Mouse (Mus musculus) embryonic facial prominence, embryonic 13.5 days (tissue): Measurements from ENCODE around the gene Rps23. TPM values are rescaled to one million over a fixed set of nuclear protein-coding genes. Genes with fewer than 3 reads are reported as not detected.
A peak's percentile ranks its signal among the peaks of the same experiment; 100 is the strongest.

ENCODE experiments used
- ATAC-seq: fragments of 200-750 bp; cut with Nextera tagmentation; 2 replicates; pipeline ENCODE4 v1.8.0; 2017; ENCODE audit warnings: low read depth; ENCODE audit not compliant: insufficient number of reproducible peaks, insufficient read depth, low FRiP score, low TSS enrichment
- H3K27ac ChIP-seq: fragments of 300-500 bp; sonication (generic); 2 replicates; pipeline ENCODE4 v1.5.1; 2015; ENCODE audit warnings: moderate library complexity, mild to moderate bottlenecking, inconsistent platforms
- H3K27me3 ChIP-seq: fragments of 300-500 bp; sonication (generic); 2 replicates; pipeline ENCODE4 v1.6.1; 2015; ENCODE audit warnings: mild to moderate bottlenecking, inconsistent platforms
- H3K36me3 ChIP-seq: fragments of 300-500 bp; sonication (generic); 2 replicates; pipeline ENCODE4 v1.6.1; 2015; ENCODE audit warnings: mild to moderate bottlenecking, inconsistent platforms
- H3K4me1 ChIP-seq: fragments of 300-500 bp; sonication (generic); 2 replicates; pipeline ENCODE4 v1.6.1; 2015; ENCODE audit warnings: inconsistent platforms
- H3K4me2 ChIP-seq: fragments of 300-500 bp; sonication (generic); 2 replicates; pipeline ENCODE4 v1.6.1; 2015; ENCODE audit warnings: moderate library complexity, mild to moderate bottlenecking, inconsistent platforms
- H3K4me3 ChIP-seq: fragments of 300-500 bp; sonication (generic); 2 replicates; pipeline ENCODE4 v1.5.1; 2015; ENCODE audit warnings: mild to moderate bottlenecking, inconsistent platforms
- H3K9ac ChIP-seq: fragments of 300-500 bp; sonication (generic); 2 replicates; pipeline ENCODE4 v1.6.1; 2015; ENCODE audit warnings: mild to moderate bottlenecking, inconsistent platforms
- H3K9me3 ChIP-seq: fragments of 300-500 bp; sonication (generic); 2 replicates; pipeline ENCODE4 v1.6.1; 2016; ENCODE audit warnings: inconsistent platforms
- WGBS: fragments of 180-500 bp; shearing (Covaris S2); methylation state at CpG from one replicate; pipeline ENCODE4 v1.1.7; 2015; ENCODE audit warnings: mixed read lengths; 5-methylcytosine and 5-hydroxymethylcytosine counted together
- polyA plus RNA-seq: library from polyadenylated mRNA; unstranded; fragments of >200 nt; fragmentation: Nextera tagmentation; extraction: Ambion mirVana; gene quantifications from 2 replicates; pipeline ENCODE4 v1.2.1, GENCODE M21; 2015

Gene Rps23
- polyA plus RNA-seq, 1 experiment from 2014 or later = 302 TPM

GRCm38 (mm10) chr13:90935852-90936251 is 13.1 kb downstream of the Rps23 start:
- ATAC-seq = no peak
- H3K4me2 ChIP-seq = no peak overlapping the region
- H3K27me3 ChIP-seq = no peaks in the 10 kb centered on the region
- 84% methylated on average over 7 of the region's 7 CpGs for WGBS
- no peaks in the 10 kb centered on the region for H3K9me3 ChIP-seq
- no peaks in the 10 kb centered on the region for H3K36me3 ChIP-seq
- H3K9ac ChIP-seq = no peak overlapping the region
- H3K27ac ChIP-seq = no peak overlapping the region
- H3K4me1 ChIP-seq = 0 out of 2 replicates have a peak, but pooled peaks cover 2% of the 10 kb centered on the region
- no peak overlapping the region for H3K4me3 ChIP-seq

DNA sequence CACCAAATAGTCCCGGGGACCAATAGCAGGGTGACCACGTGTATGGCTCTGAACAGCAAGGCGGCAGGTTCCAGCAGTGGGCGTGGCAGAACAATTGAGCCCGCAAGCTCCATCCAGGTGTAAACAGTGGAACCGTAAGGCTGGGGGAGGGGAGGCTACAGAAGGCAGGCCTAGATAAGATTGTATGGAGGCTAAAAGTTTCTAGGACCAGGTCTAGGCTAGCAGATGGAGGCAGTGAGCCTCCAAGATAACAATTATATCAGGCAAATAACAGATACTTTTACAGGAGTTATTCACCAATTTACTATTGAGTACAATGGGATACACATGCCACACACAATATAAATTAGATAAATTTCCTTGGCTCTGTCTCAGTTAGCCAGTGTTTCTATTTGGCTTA is 16.4 kb downstream of the Rps23 start:
- Histone ChIP-seq H3K4me2 (no peak overlapping the region), H3K9me3 (no peaks in the 10 kb centered on the region), H3K4me3 (no peak overlapping the region), H3K36me3 (no peaks in the 10 kb centered on the region), H3K27ac (no peak overlapping the region), H3K4me1 (0 out of 2 replicates have a peak, but pooled peaks cover 2% of the 10 kb centered on the region), H3K27me3 (no peaks in the 10 kb centered on the region), H3K9ac (no peak overlapping the region)
- ATAC-seq = no peak
- 50% methylated on average over 6 of the region's 6 CpGs for WGBS

DNA sequence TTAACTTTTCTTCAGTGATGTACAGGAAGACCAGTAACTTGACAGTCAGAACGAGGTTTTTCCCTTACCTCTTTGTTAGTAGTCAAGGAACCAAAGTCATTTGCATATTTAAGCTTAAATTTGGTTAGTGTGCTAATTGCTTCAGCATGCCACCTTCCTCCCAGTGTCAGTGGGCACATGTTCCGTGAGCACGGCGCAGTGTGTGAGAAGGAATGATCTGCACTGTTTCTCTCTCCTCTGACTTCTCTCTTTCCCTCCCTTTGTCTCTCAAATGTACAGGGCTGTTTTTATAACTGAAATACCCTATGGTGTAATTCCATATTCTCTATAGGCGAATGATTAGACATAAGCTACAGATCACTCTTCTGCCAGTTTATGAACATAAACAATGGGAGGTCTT is 16.8 kb downstream of the Rps23 start:
- Histone ChIP-seq H3K27ac (no peak overlapping the region), H3K4me3 (no peak overlapping the region), H3K9me3 (no peaks in the 10 kb centered on the region), H3K4me2 (no peak overlapping the region), H3K9ac (no peak overlapping the region), H3K27me3 (no peaks in the 10 kb centered on the region), H3K4me1 (0 out of 2 replicates have a peak, but pooled peaks cover 2% of the 10 kb centered on the region), H3K36me3 (no peaks in the 10 kb centered on the region)
- no peak for ATAC-seq
- WGBS = 65% methylated on average over 5 of the region's 5 CpGs

DNA sequence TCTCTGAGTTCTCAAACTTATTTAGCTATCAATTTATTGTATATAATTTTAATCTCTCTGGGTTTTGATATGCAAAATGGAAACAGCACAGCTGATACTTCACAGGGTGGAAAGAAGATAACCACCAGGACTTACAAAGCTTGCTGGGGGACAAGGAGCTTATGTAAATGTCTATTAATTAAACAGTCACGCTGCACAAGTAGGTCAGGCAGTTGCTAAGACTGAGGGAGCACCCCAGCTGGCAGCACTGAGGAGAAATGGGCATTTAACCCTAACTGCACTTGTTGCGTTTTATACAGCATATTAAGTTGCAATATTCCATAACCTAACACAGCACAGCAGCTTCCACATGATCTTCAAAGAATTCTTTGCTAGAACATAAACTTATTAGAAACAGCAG is 36.1 kb downstream of the Rps23 start:
- no peak overlapping the region for H3K27ac ChIP-seq

GRCm38 (mm10) chr13:90960591-90960990 is 37.8 kb downstream of the Rps23 start:
- Histone ChIP-seq H3K9ac (no peak overlapping the region), H3K27ac (no peak overlapping the region), H3K36me3 (no peaks in the 10 kb centered on the region), H3K9me3 (peaks cover 5% of the 10 kb centered on the region; the same call in 1 of the 2 replicates), H3K27me3 (no peaks in the 10 kb centered on the region), H3K4me2 (no peak overlapping the region), H3K4me3 (no peak overlapping the region), H3K4me1 (peaks cover 5% of the 10 kb centered on the region)
- 93% methylated on average over 8 of the region's 8 CpGs for WGBS
- ATAC-seq = no peak

More for the DNA sequence above, 36.1 kb downstream of the Rps23 start:
- WGBS = 37% methylated on average over 2 of the region's 2 CpGs
- Histone ChIP-seq H3K4me3 (no peak overlapping the region), H3K9me3 (peaks cover 5% of the 10 kb centered on the region; the same call in 1 of the 2 replicates), H3K27me3 (no peaks in the 10 kb centered on the region), H3K36me3 (no peaks in the 10 kb centered on the region), H3K4me2 (no peak overlapping the region), H3K4me1 (peaks cover 5% of the 10 kb centered on the region), H3K9ac (no peak overlapping the region)
- no peak for ATAC-seq

- Histone ChIP-seq H3K4me2 (no peak overlapping the region), H3K9ac (no peak overlapping the region), H3K4me3 (no peak overlapping the region), H3K27ac (no peak overlapping the region), H3K27me3 (no peaks in the 10 kb centered on the region), H3K36me3 (no peaks in the 10 kb centered on the region), H3K4me1 (peaks cover 5% of the 10 kb centered on the region), H3K9me3 (no peaks in the 10 kb centered on the region)
- no peak for ATAC-seq
- WGBS = 61% methylated on average over 10 of the region's 10 CpGs
Observed at GRCm38 (mm10) chr13:90962836-90963760, 40.3 kb downstream of the Rps23 start.

DNA sequence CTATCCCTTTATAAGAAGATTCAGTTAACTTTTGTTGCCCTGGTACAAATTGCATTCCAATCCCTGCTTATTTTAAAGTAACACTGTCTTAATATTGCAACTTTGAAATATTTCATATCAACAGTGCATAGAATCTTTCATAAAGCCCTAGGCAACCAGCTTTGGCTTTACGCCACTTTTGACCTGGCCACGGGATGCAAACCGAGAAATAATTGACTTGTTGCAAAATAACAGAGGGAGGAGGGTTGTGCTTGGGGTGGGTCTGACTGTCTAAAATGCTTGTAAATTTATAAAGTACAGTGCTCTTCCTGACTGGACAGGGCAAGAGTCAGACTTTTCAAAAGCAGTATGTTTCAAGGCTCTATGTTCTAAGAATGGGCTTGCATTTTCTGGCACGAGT is 41.8 kb downstream of the Rps23 start:
- no peaks in the 10 kb centered on the region for H3K9me3 ChIP-seq
- no peaks in the 10 kb centered on the region for H3K36me3 ChIP-seq
- WGBS = 77% methylated on average over 4 of the region's 4 CpGs
- no peak for ATAC-seq
- H3K9ac ChIP-seq = no peak overlapping the region
- H3K4me2 ChIP-seq = no peak overlapping the region
- H3K27me3 ChIP-seq = no peaks in the 10 kb centered on the region
- no peak overlapping the region for H3K27ac ChIP-seq
- peaks cover 5% of the 10 kb centered on the region for H3K4me1 ChIP-seq
- no peak overlapping the region for H3K4me3 ChIP-seq

- Histone ChIP-seq H3K9me3 (no peaks in the 10 kb centered on the region), H3K27ac (no peak overlapping the region), H3K36me3 (no peaks in the 10 kb centered on the region), H3K9ac (no peak overlapping the region), H3K4me2 (no peak overlapping the region), H3K4me3 (no peak overlapping the region), H3K27me3 (no peaks in the 10 kb centered on the region), H3K4me1 (peaks cover 5% of the 10 kb centered on the region)
- ATAC-seq = no peak
- 81% methylated on average over 8 of the region's 8 CpGs for WGBS
Observed at GRCm38 (mm10) chr13:90965996-90966395, 43.2 kb downstream of the Rps23 start.

GRCm38 (mm10) chr13:90967422-90967821 is 44.7 kb downstream of the Rps23 start:
- no peak overlapping the region; the same call in 1 of the 2 replicates for H3K27ac ChIP-seq
- no peak overlapping the region for H3K9ac ChIP-seq
- H3K4me2 ChIP-seq = no peak overlapping the region
- peaks cover 5% of the 10 kb centered on the region for H3K4me1 ChIP-seq
- no peaks in the 10 kb centered on the region for H3K36me3 ChIP-seq
- H3K9me3 ChIP-seq = no peaks in the 10 kb centered on the region
- ATAC-seq = peak; percentile 74; the same call in 1 of the 2 replicates
- H3K27me3 ChIP-seq = no peaks in the 10 kb centered on the region
- WGBS = 6% methylated on average over 4 of the region's 4 CpGs
- no peak overlapping the region for H3K4me3 ChIP-seq

- Histone ChIP-seq H3K4me3 (no peak overlapping the region), H3K9ac (no peak overlapping the region), H3K36me3 (no peaks in the 10 kb centered on the region), H3K9me3 (no peaks in the 10 kb centered on the region), H3K27ac (no peak overlapping the region), H3K27me3 (no peaks in the 10 kb centered on the region), H3K4me1 (no peaks in the 10 kb centered on the region; the same call in 1 of the 2 replicates), H3K4me2 (no peak overlapping the region)
- ATAC-seq = no peak
- WGBS = 62% methylated on average over 4 of the region's 4 CpGs
Observed at GRCm38 (mm10) chr13:90968940-90969339, 46.2 kb downstream of the Rps23 start.

DNA sequence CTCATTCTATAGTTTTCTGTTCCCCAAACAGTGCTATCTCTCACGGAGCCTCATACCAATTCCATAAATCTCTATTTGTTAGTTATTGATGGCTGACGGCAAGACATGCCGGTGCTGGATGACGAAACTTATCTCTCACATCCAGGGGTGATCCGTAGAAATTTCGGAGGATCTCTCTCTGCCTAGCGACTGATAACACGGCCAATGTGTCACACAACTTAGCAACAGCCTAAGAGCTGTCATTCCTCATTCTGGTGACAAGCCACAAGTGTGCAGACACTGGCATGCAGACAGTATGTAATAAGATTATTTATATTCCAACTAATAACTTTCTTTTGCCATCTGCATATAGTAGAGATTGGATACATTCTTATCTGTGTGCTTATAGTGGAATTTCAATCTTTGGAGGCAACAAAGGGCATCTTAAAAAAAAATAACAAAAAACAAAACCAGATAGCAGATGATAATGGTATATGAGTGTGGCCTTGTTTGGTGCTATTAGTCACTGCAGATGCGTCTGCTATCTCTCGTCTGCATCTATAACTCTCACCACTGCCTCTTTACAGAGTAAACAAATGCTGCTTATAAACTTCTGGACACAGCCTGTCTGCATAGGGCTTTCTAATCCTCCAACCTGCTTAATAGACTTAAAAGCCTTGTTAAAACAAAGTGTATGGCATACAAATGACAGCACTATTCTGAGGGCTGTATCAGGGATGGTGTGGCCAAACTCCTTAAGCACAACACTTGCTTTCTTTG is 47.7 kb downstream of the Rps23 start:
- Histone ChIP-seq H3K4me1 (no peaks in the 10 kb centered on the region; the same call in 1 of the 2 replicates), H3K4me2 (no peak overlapping the region), H3K27me3 (no peaks in the 10 kb centered on the region), H3K9ac (no peak overlapping the region), H3K36me3 (no peaks in the 10 kb centered on the region), H3K9me3 (no peaks in the 10 kb centered on the region), H3K27ac (no peak overlapping the region), H3K4me3 (no peak overlapping the region)
- WGBS = 87% methylated on average over 10 of the region's 10 CpGs
- no peak for ATAC-seq
